Mouse (Mus musculus) forebrain, embryonic 14.5 days (tissue): ENCODE data around the gene Csl. TPM values are rescaled to one million over a fixed set of nuclear protein-coding genes. Genes with fewer than 3 reads are reported as not detected.

Experiments
- ATAC-seq: fragments of 200-750 bp; cut with Nextera tagmentation; 2 replicates; pipeline ENCODE4 v1.8.0; 2017; ENCODE audit warnings: mild to moderate bottlenecking, moderate library complexity
- DNase-seq: peaks from one replicate; pipeline ENCODE4 v3.0.0-alpha.2; 2015; ENCODE audit warnings: low spot score
- H3K27ac ChIP-seq: fragments of 300-500 bp; sonication (generic); 2 replicates; pipeline ENCODE4 v1.5.1; 2014; ENCODE audit warnings: low read depth, mild to moderate bottlenecking, control low read depth, low read length, moderate library complexity
- H3K27me3 ChIP-seq: fragments of 300-500 bp; sonication (generic); replicated peaks from 2 replicates; pipeline ENCODE4 v1.6.1; 2014; ENCODE audit warnings: low read length, control low read depth, mixed read lengths; ENCODE audit not compliant: control insufficient read depth, insufficient read depth
- H3K36me3 ChIP-seq: fragments of 300-500 bp; sonication (generic); 2 replicates; pipeline ENCODE4 v1.6.1; 2014; ENCODE audit warnings: low read length, control low read depth; ENCODE audit not compliant: control insufficient read depth, insufficient read depth
- H3K4me1 ChIP-seq: fragments of 300-500 bp; sonication (generic); 2 replicates; pipeline ENCODE4 v1.6.1; 2014; ENCODE audit warnings: antibody characterized with exemption, low read length, control low read depth; ENCODE audit not compliant: control insufficient read depth, insufficient read depth
- H3K4me2 ChIP-seq: fragments of 300-500 bp; sonication (generic); 2 replicates; pipeline ENCODE4 v1.6.1; 2014; ENCODE audit warnings: mild to moderate bottlenecking, control low read depth, low read length
- H3K4me3 ChIP-seq: fragments of 300-500 bp; sonication (generic); 2 replicates; pipeline ENCODE4 v1.5.1; 2014; ENCODE audit warnings: low read depth, low read length, control low read depth
- H3K9ac ChIP-seq: fragments of 300-500 bp; sonication (generic); 2 replicates; pipeline ENCODE4 v1.6.1; 2014; ENCODE audit warnings: mild to moderate bottlenecking, low read length, control low read depth, moderate library complexity
- H3K9me3 ChIP-seq: fragments of 300-500 bp; sonication (generic); replicated peaks from 2 replicates; pipeline ENCODE4 v1.6.1; 2016; ENCODE audit warnings: low read length, control low read depth, mixed read lengths; ENCODE audit not compliant: control insufficient read depth
- WGBS: fragments of 180-500 bp; shearing (Covaris S2); extraction: QIAGEN DNeasy Blood & Tissue Kit; methylation state at CpG from one replicate; pipeline ENCODE4 v1.1.7; 2014; 5-methylcytosine and 5-hydroxymethylcytosine counted together
- polyA plus RNA-seq: library from polyadenylated mRNA; unstranded; fragments of >200 nt; fragmentation: Nextera tagmentation; extraction: Ambion mirVana; gene quantifications from 2 replicates; pipeline ENCODE4 v1.2.1, GENCODE M21; 2014

The Csl gene
- 0.09 TPM in 1 of 2 replicates, not detected in the other for polyA plus RNA-seq

DNA sequence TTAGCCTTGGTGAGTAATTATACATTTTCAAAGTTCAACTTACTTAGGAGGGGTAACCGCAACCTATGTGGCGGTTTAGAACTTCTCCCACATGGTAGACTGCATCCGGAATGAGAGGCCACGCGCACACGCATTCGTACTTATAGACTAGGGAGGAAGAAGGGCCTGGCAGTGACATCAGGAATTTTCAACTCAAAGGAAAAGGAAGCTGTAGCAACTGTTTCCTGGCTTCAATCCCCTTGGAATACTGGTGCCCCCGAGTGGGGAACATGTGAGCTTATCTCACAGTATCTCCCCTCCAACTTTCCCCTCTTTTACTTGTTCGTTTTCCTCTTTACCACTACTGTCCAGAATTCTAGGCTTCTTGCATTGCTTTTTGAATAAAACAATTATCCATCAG lies at the start of gene Csl:
Gene Csl (minus strand): TSS at position 101 of the 400 bp plus-strand sequence.
- DNase-seq = no peak
- H3K4me1 ChIP-seq = no peaks in the 10 kb centered on the region
- no peak within 1 kb of the TSS for H3K27ac ChIP-seq
- ATAC-seq = no peak
- no peak within 1 kb of the TSS for H3K4me3 ChIP-seq
- WGBS = 96% methylated on average over 9 of the region's 9 CpGs
- no peaks in the 10 kb centered on the region for H3K27me3 ChIP-seq
- H3K9me3 ChIP-seq = no peaks in the 10 kb centered on the region
- no peak within 1 kb of the TSS for H3K4me2 ChIP-seq
- no peak within 1 kb of the TSS for H3K9ac ChIP-seq
- no peaks in the 10 kb centered on the region for H3K36me3 ChIP-seq

DNA sequence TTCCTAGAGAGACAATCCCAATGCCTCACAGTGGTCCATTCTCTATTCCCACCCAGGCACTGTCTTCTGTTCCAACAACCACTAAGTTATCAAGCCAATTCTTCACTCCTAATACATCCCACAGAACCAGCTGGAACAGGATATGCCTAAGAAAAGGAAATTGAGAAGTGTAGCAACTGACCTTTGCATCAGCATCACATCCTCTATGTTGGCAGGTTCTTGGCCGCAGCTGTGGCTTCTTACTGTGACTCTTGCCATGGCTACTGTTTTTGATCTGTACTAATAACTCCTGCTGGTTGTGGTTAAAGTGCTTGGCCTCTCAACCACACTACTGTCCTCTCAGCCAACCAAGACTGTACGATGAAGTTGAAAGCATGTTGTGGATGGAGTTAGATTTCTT lies 30.0 kb upstream of the Csl start:
- no peaks in the 10 kb centered on the region for H3K4me1 ChIP-seq
- no peak overlapping the region for H3K4me2 ChIP-seq
- no peaks in the 10 kb centered on the region for H3K9me3 ChIP-seq
- ATAC-seq (no peak), DNase-seq (no peak)
- WGBS = 87% methylated on average over 2 of the region's 2 CpGs
- H3K27me3 ChIP-seq = no peaks in the 10 kb centered on the region
- no peak overlapping the region for H3K9ac ChIP-seq
- no peak overlapping the region for H3K27ac ChIP-seq
- no peak overlapping the region for H3K4me3 ChIP-seq
- H3K36me3 ChIP-seq = no peaks in the 10 kb centered on the region

DNA sequence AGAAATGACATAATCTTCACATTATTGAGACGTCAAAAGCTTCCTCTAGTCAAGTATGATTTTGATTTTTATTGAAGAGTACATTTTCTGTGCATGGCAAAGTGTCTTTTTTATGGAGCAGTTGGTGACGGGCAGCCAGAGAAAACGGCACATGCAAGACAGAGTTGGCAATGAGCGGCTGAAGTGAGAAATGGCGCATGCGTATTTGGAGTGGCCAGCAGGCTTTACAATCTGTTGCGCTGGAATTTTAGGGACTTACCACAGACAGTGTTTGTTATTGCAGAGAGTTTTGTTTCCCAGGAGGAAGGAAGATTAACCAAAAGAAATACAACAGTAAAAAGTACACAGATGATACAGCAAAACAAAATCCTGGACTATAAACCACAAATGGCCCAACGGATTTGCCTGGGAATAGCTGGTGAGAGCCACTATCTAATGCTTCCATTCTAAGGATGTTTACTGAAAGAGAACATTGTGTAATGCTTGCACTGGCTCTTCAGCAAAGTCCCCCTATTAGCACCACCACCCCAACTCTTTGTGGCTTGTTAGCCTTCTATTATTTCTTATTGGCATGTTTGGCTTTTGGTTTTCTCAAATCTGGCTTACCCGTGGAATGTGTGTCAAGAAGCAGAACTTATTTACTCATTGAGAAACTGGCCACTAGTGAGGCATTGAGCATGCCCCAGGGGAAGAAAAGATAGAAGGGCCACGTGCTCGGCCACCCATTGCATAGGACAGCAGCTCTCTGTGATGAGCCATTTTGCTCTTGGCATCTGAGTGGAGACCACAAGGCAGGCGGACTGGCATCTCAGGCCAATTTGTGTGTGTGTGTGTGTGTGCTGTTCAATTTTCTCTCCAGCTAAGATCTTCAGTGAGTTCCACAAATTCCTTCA lies 15.0 kb upstream of the Csl start:
- Histone ChIP-seq H3K9ac (no peak overlapping the region), H3K27ac (no peak overlapping the region), H3K4me1 (no peaks in the 10 kb centered on the region), H3K4me2 (no peak overlapping the region), H3K4me3 (no peak overlapping the region), H3K9me3 (no peaks in the 10 kb centered on the region), H3K27me3 (no peaks in the 10 kb centered on the region), H3K36me3 (no peaks in the 10 kb centered on the region)
- WGBS = 87% methylated on average over 12 of the region's 12 CpGs
- DNase-seq = peak; percentile 11
- ATAC-seq = no peak

DNA sequence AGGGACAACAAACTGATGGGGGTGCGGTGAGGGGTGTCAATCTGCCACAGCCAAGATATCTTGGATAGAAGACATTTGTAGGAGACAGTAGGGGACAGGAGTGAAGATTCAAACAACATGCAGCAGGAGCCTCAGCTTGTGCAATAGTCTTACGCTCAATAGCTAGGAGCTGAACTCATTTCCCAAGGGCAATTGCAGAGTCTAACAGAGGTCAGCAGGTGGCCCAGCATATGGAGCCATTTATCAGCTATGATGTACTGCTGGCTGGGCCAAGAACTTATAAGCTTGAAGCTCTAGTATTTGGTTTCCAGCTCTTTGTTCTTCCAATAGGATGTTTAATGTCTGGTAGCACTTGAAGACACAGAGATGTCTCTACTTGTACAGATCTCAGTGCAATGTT lies 9.3 kb downstream of the Csl start:
- H3K36me3 ChIP-seq = no peaks in the 10 kb centered on the region
- H3K27ac ChIP-seq = no peak overlapping the region
- ATAC-seq (no peak), DNase-seq (no peak)
- no peak overlapping the region for H3K4me2 ChIP-seq
- H3K9me3 ChIP-seq = no peaks in the 10 kb centered on the region
- no peak overlapping the region for H3K4me3 ChIP-seq
- no peak overlapping the region for H3K9ac ChIP-seq
- no peaks in the 10 kb centered on the region for H3K4me1 ChIP-seq
- no peaks in the 10 kb centered on the region for H3K27me3 ChIP-seq
- WGBS = 87% methylated on average over 2 of the region's 2 CpGs

DNA sequence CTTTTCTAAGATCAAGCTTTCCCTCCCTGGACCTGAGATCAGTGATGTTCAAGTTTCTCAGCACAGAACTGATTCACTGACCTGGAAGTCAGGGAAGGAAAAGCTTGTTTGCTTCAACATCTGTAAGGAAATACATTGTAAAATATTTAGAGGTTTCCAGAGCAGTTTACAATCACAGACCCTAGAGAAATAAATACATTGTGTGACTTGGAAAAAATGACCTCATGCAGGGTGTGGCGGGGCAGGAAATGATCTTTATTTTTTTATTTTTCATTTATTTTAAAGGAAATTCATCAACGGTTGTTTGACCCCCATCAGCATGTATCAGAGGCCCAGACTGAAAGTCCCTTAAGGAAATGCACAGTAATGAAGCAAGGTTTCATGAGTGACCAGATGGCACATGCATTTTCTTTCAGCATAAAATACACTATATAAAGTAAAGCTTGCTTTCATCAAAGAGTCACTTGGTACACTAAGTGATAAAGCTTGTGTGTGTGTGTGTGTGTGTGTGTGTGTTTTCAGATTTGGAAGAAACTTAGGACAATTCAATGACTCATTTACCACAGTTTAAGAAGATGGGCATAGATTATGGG lies 10.7 kb downstream of the Csl start:
- Histone ChIP-seq H3K4me1 (no peaks in the 10 kb centered on the region), H3K4me3 (no peak overlapping the region), H3K9ac (no peak overlapping the region), H3K36me3 (no peaks in the 10 kb centered on the region), H3K27me3 (no peaks in the 10 kb centered on the region), H3K4me2 (no peak overlapping the region), H3K27ac (no peak overlapping the region), H3K9me3 (no peaks in the 10 kb centered on the region)
- ATAC-seq (no peak), DNase-seq (no peak)
- WGBS = 94% methylated on average over 2 of the region's 2 CpGs

DNA sequence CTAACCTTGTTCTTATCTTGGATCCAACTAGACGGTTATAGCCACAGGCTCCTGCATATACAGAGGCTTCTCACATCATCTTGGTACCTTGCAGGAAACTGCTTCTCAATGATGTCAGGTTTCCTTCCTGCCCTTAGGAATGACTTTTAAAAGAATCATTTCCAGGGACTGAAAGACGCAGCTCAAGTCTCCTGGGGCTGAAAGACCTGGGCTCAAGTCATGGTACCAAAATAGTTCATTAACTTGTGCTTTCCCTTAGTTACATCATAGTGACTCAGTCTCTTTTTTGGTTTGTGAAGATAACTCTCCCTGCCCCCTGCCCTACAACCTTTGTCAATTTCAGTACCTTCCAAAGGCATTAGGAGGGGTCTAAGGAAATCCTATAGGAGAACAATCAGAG lies 11.4 kb downstream of the Csl start:
- no peaks in the 10 kb centered on the region for H3K9me3 ChIP-seq
- ATAC-seq (no peak), DNase-seq (no peak)
- H3K36me3 ChIP-seq = no peaks in the 10 kb centered on the region
- H3K4me2 ChIP-seq = no peak overlapping the region
- no peak overlapping the region for H3K27ac ChIP-seq
- H3K9ac ChIP-seq = no peak overlapping the region
- no peaks in the 10 kb centered on the region for H3K27me3 ChIP-seq
- no peak overlapping the region for H3K4me3 ChIP-seq
- WGBS = 81% methylated on average over 2 of the region's 2 CpGs
- no peaks in the 10 kb centered on the region for H3K4me1 ChIP-seq

DNA sequence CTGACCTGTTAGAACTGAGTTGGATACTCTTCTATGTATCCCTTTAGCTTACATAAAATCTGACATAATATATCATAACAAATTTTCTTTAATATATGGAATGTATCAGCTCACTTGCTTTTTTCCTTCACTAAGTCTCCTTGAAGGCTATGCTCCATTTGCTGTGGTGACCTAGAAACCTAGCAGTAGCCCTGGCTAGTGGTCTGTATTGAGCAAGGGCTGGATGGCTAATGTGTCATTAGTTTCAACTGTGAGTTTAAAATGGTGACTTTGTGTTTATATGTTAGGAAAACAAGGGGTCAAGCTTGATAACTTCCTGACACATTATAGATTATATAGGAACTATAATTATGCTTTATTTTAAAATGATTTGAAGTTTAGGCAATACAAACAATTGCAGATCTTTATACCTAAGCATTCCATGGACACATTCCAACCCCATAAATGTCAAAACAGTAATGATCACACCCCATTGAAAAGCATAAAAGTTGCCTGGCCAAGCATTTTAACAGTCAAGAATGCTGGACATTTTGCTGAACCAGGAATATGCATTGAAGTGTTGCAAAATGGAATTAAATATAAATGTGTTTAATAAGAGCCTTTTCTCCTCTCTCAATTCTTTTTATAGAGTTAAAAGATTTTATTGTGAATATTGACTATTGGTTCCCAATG lies 17.7 kb downstream of the Csl start:
- Histone ChIP-seq H3K4me2 (no peak overlapping the region), H3K27me3 (no peaks in the 10 kb centered on the region), H3K4me3 (no peak overlapping the region), H3K27ac (no peak overlapping the region), H3K9ac (no peak overlapping the region), H3K4me1 (no peaks in the 10 kb centered on the region), H3K36me3 (no peaks in the 10 kb centered on the region), H3K9me3 (no peaks in the 10 kb centered on the region)
- no peak for ATAC-seq
- no peak for DNase-seq

DNA sequence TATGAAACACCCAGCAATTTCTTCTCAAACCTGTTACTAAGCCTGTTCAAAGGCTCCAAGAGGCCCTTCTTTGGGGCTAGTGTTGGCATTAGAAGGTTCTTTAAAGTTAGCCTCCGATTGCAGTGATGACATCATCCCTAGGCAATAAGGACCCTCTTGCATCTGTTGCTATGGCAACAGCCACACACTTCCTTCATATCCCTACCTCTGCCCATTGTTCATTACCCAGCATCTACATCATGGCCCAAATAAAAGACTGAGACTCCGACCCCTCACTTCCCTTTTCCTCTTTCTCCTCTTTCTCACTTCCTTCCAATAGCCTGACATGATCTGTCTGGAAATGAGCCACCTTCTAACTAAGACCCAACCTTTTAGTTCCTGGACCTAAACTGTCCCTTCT lies 46.3 kb downstream of the Csl start:
- Histone ChIP-seq H3K4me3 (no peak overlapping the region), H3K36me3 (no peaks in the 10 kb centered on the region), H3K9me3 (no peaks in the 10 kb centered on the region), H3K27ac (no peak overlapping the region), H3K4me1 (no peaks in the 10 kb centered on the region), H3K27me3 (no peaks in the 10 kb centered on the region), H3K4me2 (no peak overlapping the region), H3K9ac (no peak overlapping the region)
- DNase-seq (peak; percentile 29), ATAC-seq (no peak)
- 36% methylated on average over 2 of the region's 2 CpGs for WGBS

DNA sequence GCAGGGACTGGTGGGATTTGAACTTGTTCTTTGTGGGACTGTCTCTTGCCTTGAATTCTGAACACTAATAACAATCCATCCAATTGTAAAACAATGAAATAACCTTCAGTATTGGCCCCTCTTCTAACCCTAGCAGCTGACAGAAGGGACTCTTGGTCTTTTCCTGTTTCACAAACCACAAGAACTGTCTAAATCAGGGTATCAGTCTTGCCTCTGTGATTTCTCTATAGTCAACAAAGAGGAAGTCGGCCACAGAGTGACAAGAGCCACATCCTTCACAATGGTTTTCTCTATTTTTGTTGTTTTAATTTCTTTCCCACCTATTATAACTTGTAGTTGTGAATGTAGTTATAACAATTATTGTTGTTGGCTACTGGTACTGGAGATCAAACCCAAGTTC lies 47.9 kb downstream of the Csl start:
- no peak overlapping the region for H3K4me3 ChIP-seq
- no peaks in the 10 kb centered on the region for H3K36me3 ChIP-seq
- ATAC-seq = no peak
- WGBS = 87% methylated on average over 1 of the region's 1 CpGs
- no peaks in the 10 kb centered on the region for H3K9me3 ChIP-seq
- H3K4me2 ChIP-seq = no peak overlapping the region
- no peaks in the 10 kb centered on the region for H3K4me1 ChIP-seq
- DNase-seq = no peak
- H3K27ac ChIP-seq = no peak overlapping the region
- H3K9ac ChIP-seq = no peak overlapping the region
- no peaks in the 10 kb centered on the region for H3K27me3 ChIP-seq
